Mouse (Mus musculus) stomach, postnatal 0 days (tissue): Measurements from ENCODE around the gene Rap1gap2.

Experiments
- CTCF ChIP-seq: IDR thresholded peaks from 2 replicates; pipeline ENCODE4 v1.5.1; 2016; ENCODE audit warnings: antibody characterized with exemption, low read depth, mild to moderate bottlenecking, moderate library complexity
- EP300 ChIP-seq: optimal IDR thresholded peaks from 2 replicates; pipeline ENCODE3; 2016; ENCODE audit warnings: antibody characterized with exemption

- TF ChIP-seq CTCF (no peak), EP300 (no peak)
Measured at GRCm38 (mm10) chr11:74660336-74660735, 49.6 kb upstream of the Rap1gap2 start.
